Mouse (Mus musculus): ENCODE measurements around the gene Tmem125.
"Not testable (repeated sequence)": the region's sequence is repeated elsewhere in the genome, so short reads cannot be mapped to it uniquely, and the experiment has no call there.

Tmem125 gene

DNA sequence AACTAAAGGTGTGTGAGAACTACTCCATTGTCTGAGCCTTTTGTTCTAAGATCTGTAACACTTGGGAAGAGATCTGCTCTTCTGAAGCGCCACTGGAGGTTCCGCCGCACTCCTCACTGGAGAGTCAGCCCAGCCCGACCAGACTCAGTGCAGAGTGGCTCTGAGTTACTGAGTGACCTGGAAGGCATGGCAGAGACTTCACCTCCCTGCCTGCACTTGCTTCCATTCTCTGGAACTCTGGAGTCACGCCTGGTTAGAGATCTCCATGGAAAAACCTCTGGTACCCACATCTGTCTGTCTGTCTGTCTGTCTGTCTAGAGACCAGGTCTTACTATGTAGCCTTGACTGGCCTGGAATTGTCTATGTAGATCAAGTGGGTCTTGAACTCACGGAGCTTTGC, 8.2 kb downstream of the Tmem125 start:
- DNase-seq (ENCODE audit: low spot score) = no peak

- no peak for DNase-seq (ENCODE audit: low spot score)
Measured at GRCm38 (mm10) chr4:118533605-118534004, 10.2 kb downstream of the Tmem125 start.

GRCm38 (mm10) chr4:118533156-118533555, 10.7 kb downstream of the Tmem125 start:
- no peak for DNase-seq (ENCODE audit: low spot score)

- no peak for DNase-seq (ENCODE audit: low spot score)
Measured at GRCm38 (mm10) chr4:118532663-118533062, 11.2 kb downstream of the Tmem125 start.

DNA sequence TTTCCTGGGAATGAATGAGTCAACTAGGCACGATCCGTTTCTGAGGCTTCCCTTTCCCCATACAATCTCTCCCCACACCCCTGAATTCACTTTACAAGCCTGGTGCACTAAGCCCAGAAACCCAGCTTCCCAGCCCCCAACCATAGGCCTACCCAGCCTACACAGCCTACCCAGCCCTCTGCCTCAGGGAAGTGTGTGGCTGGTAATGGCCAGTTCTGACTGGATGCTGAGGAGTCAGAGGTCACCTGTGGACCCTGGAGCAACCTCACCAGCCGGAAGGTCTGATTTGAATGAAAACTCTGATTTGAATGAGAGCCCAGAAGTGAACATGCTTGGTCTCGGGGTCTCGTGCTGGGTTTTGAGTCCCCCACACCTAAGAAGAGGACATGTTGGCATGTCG, 16.1 kb downstream of the Tmem125 start:
- DNase-seq (ENCODE audit: low spot score) = no peak

DNA sequence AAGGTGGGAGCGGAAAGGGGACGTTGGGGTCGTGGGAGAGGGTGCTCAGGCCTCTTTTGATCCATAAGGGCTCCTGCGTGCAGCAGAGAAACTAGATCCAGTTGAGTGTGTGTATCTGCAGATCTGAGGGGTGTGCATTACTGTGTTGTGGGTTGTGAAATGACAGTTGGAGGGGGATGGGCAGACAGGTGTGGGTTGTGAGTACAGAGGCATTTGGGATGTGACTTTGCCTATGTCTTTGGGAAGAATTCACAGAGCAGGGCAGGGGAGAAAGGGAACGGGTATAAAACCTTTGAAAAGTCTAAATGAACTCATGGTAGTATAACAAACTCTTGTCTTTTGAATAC, 16.5 kb downstream of the Tmem125 start:
- DNase-seq (ENCODE audit: low spot score) = no peak

- no peak for DNase-seq (ENCODE audit: low spot score)
Measured at GRCm38 (mm10) chr4:118526408-118527334, 17.2 kb downstream of the Tmem125 start, which contains the start of gene 2610528J11Rik. Gene 2610528J11Rik, plus strand, starts transcription at chr4:118526999.

DNA sequence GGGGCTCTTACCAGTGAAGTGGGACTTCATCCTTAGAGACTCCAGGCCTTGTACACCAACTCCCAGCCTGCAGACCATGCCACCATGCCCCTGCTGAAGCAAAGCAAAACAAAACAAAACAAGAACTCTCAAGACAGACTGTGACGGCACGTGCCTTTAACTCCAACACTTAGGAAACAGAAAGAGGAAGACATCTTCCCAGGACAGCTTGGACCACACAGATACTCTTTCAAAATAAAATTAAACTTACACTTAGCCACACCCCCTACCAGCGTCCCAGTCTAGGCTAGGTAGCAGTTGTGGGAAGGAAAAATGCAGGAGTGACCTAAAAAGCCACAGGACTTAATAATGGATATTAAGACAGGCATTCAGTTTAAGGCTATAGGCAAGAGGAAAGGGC, 18.1 kb downstream of the Tmem125 start:
- DNase-seq (ENCODE audit: low spot score) = no peak

DNA sequence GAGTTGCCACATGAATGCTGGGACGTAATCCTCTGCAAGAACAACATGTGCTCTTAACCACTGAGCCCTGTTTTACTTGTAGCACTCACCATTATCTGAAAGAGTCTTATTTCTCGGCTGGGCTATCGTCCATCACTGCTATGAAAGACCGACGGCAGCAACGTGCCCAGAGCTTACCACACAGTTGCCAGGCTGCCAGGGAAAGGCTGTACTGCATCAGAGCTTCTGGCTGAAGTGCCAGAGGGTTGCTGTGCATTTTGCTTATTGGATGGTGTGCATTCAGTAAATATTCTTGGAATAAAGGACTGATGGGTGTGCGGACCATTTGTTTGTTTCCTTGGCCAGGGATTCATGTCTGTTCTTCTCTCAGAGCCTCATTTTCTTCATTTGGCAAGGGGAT, 19.9 kb downstream of the Tmem125 start:
- no peak for DNase-seq (ENCODE audit: low spot score)

DNA sequence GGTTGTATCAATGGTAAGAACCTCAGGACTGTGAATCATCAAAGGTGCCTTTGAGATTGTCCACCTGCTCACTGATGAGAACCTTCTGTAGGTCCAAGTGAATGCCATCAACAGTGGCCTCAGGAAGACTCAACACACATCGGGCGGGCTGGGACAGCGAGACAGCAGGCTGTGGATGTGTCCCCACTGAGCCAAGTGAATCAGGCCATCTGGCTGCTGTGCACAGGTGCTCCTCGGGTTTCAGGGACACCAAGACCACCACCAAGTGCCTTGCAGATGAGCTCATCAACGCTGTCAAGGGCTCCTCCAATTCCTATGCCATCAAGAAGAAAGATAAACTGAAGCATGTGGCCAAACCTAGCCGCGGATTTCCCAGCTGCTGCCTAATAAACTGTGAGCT, 21.6 kb downstream of the Tmem125 start:
- no peak for DNase-seq (ENCODE audit: low spot score)

GRCm38 (mm10) chr4:118518208-118518607, 25.6 kb downstream of the Tmem125 start:
- DNase-seq (ENCODE audit: low spot score) = no peak

- DNase-seq (ENCODE audit: low spot score) = no peak
Measured at GRCm38 (mm10) chr4:118517497-118518146, 26.2 kb downstream of the Tmem125 start.

DNA sequence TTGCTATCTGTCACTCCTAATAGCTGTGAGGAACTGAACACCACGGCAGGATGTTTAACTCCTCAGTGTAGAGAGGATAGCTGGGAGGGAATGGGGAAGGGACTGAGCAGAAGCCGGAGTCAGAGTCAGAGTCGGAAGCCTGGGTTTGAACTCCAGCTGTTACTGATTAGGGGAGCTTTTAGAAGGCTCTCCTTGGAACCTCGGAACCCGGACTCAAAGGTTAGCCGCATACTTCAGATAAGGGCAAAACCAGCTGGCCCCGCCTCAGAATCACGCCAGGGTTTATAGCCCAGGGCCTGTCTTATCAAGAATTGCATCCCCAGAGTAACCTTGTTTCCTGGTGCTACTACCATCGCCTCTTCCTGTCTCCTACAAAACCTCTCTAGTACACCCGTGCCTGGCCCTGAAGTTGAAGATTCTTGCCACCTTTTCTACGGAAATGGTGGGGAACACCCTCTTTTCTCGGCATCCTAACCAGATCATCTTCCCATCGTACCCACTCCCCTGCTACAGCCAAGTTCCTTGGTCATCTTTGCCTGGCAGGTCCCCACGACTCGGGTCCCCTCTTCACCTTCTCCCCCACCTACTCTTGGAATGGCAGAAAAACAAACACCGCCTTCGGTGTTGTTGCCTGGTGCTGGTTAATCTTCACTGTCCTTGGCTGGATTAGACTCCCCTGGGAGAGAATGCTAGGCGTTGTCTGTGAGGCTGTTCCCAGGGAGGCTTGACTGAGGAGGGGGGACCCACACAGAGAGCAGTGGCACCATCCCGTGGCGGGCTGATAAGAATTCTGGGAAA, 26.9 kb downstream of the Tmem125 start:
- peak; percentile 11 for DNase-seq (ENCODE audit: low spot score)

DNA sequence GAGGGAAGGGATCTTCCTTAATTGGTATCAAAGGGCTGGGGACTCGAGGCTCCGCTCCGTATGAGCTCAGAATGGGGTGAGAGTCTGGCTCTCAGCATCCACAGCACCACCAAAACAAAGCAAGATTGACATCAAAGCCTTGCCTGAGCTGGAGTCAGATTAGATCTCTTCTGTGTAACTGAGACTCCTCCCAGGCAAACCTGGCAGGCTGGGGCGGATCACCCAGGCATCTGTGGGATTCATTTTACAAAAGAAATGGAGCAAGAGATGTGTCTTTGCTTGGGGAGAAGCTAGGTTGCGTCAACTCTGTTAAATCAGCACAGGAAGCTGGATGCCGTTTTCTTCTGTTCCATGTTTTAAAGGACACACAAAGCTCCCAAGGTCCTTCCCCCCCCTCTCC, 34.8 kb downstream of the Tmem125 start:
- peak; percentile 25 for DNase-seq (ENCODE audit: low spot score)

DNA sequence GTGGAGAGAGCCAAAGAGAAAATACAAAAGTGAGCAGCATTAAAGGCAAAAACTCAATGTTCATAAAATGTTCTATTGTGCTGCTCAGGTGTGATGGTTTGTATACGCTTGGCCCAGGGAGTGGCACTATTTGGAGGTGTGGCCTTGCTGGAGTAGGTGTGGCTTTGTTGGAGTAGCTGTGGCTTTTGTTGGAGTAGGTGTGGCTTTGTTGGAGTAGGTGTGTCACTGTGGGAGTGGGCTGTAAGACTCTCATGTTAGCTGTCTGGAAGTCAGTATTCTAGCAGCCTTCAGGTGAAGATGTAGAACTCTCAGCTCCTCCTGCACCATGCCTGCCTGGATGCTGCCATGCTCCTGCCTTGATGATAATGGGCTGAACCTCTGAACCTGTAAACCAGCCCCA, 36.7 kb downstream of the Tmem125 start:
- not testable (repeated sequence) for DNase-seq (ENCODE audit: low spot score)

- peak; percentile 10 for DNase-seq (ENCODE audit: low spot score)
Measured at GRCm38 (mm10) chr4:118505551-118505950, 38.3 kb downstream of the Tmem125 start.

GRCm38 (mm10) chr4:118500792-118501191, 43.1 kb downstream of the Tmem125 start:
- no peak for DNase-seq (ENCODE audit: low spot score)

- no peak for DNase-seq (ENCODE audit: low spot score)
Measured at GRCm38 (mm10) chr4:118500171-118500724, 43.6 kb downstream of the Tmem125 start.

Data from MN1 (cell line).